Mouse (Mus musculus): Measurements from ENCODE around the gene Gm11232.

The Gm11232 gene

GRCm38 (mm10) chr4:71757865-71758264 lies at the start of gene Gm11232:
Gene Gm11232 (minus strand): TSS chr4:71757965.
- no peak for DNase-seq (ENCODE audit: low spot score in 2 of 2)

- DNase-seq (ENCODE audit: low spot score in 2 of 2), result no peak
Observed at GRCm38 (mm10) chr4:71805977-71806534, 48.3 kb upstream of the Gm11232 start.

GRCm38 (mm10) chr4:71765529-71765928 lies 7.8 kb upstream of the Gm11232 start:
- DNase-seq (ENCODE audit: low spot score in 2 of 2), result no peak

- DNase-seq (ENCODE audit: low spot score in 2 of 2), result peak in 1 of 2 experiments; percentile 68
Observed at GRCm38 (mm10) chr4:71765071-71765470, 7.3 kb upstream of the Gm11232 start.

- no peak for DNase-seq (ENCODE audit: low spot score in 2 of 2)
Observed at GRCm38 (mm10) chr4:71756441-71757221, 1.1 kb downstream of the Gm11232 start.

- DNase-seq (ENCODE audit: low spot score in 2 of 2), result no peak
Observed at GRCm38 (mm10) chr4:71745741-71746140, 12.0 kb downstream of the Gm11232 start.

- no peak for DNase-seq (ENCODE audit: low spot score in 2 of 2)
Observed at GRCm38 (mm10) chr4:71736529-71736928, 21.2 kb downstream of the Gm11232 start.

- DNase-seq (ENCODE audit: low spot score in 2 of 2), result no peak
Observed at GRCm38 (mm10) chr4:71735261-71735660, 22.5 kb downstream of the Gm11232 start.

- DNase-seq (ENCODE audit: low spot score in 2 of 2), result peak in 1 of 2 experiments; percentile 34
Observed at GRCm38 (mm10) chr4:71729401-71729800, 28.4 kb downstream of the Gm11232 start.

GRCm38 (mm10) chr4:71727611-71728010 lies 30.2 kb downstream of the Gm11232 start:
- peak in 1 of 2 experiments; percentile 30 for DNase-seq (ENCODE audit: low spot score in 2 of 2)

- no peak for DNase-seq (ENCODE audit: low spot score in 2 of 2)
Observed at GRCm38 (mm10) chr4:71727056-71727455, 30.7 kb downstream of the Gm11232 start.

GRCm38 (mm10) chr4:71725889-71726288 lies 31.9 kb downstream of the Gm11232 start:
- peak in 1 of 2 experiments; percentile 12 for DNase-seq (ENCODE audit: low spot score in 2 of 2)

Measured in cerebellum, postnatal 4 days (tissue).